Mouse (Mus musculus) midbrain, embryonic 11.5 days (tissue): ENCODE results near the gene Dpf1. TPM values are rescaled to one million over a fixed set of nuclear protein-coding genes. Genes with fewer than 3 reads are reported as not detected.

ENCODE experiments used
- ATAC-seq: fragments of 200-750 bp; cut with Nextera tagmentation; 2 replicates; pipeline ENCODE4 v1.8.0; 2017; ENCODE audit warnings: moderate TSS enrichment, moderate library complexity; ENCODE audit not compliant: low FRiP score
- DNase-seq: peaks from one replicate; pipeline ENCODE4 v3.0.0; 2015; ENCODE audit warnings: low spot score; ENCODE audit errors: missing footprints
- H3K27ac ChIP-seq: fragments of 300-500 bp; sonication (generic); 2 replicates; pipeline ENCODE4 v1.5.1; 2014; ENCODE audit warnings: low read depth, low read length
- H3K27me3 ChIP-seq: fragments of 300-500 bp; sonication (generic); 2 replicates; pipeline ENCODE4 v1.6.1; 2014; ENCODE audit warnings: mild to moderate bottlenecking, low read length, moderate library complexity, mixed read lengths; ENCODE audit not compliant: control insufficient read depth, insufficient read depth
- H3K36me3 ChIP-seq: fragments of 300-500 bp; sonication (generic); 2 replicates; pipeline ENCODE4 v1.6.1; 2014; ENCODE audit warnings: mild to moderate bottlenecking, low read length, moderate library complexity, mixed read lengths; ENCODE audit not compliant: control insufficient read depth, insufficient read depth
- H3K4me1 ChIP-seq: fragments of 300-500 bp; sonication (generic); 2 replicates; pipeline ENCODE4 v1.6.1; 2014; ENCODE audit warnings: low read length; ENCODE audit not compliant: control insufficient read depth, insufficient read depth
- H3K4me2 ChIP-seq: fragments of 300-500 bp; sonication (generic); 2 replicates; pipeline ENCODE4 v1.6.1; 2014; ENCODE audit warnings: mild to moderate bottlenecking, moderate library complexity
- H3K4me3 ChIP-seq: fragments of 300-500 bp; sonication (generic); 2 replicates; pipeline ENCODE4 v1.5.1; 2014; ENCODE audit warnings: low read depth, low read length
- H3K9ac ChIP-seq: fragments of 300-500 bp; sonication (generic); 2 replicates; pipeline ENCODE4 v1.6.1; 2014; ENCODE audit warnings: low read length
- H3K9me3 ChIP-seq: fragments of 300-500 bp; sonication (generic); 2 replicates; pipeline ENCODE4 v1.6.1; 2016; ENCODE audit warnings: low read length; ENCODE audit not compliant: control insufficient read depth
- WGBS: fragments of 180-500 bp; shearing (Covaris S2); extraction: QIAGEN DNeasy Blood & Tissue Kit; methylation state at CpG from one replicate; pipeline ENCODE4 v1.1.7; 2014; 5-methylcytosine and 5-hydroxymethylcytosine counted together
- polyA plus RNA-seq: library from polyadenylated mRNA; unstranded; fragments of >200 nt; fragmentation: Nextera tagmentation; extraction: Ambion mirVana; gene quantifications from 2 replicates; pipeline ENCODE4 v1.2.1, GENCODE M21; 2014

Dpf1 gene
- polyA plus RNA-seq, 1 experiment from 2014 or later: 62.9 TPM

DNA sequence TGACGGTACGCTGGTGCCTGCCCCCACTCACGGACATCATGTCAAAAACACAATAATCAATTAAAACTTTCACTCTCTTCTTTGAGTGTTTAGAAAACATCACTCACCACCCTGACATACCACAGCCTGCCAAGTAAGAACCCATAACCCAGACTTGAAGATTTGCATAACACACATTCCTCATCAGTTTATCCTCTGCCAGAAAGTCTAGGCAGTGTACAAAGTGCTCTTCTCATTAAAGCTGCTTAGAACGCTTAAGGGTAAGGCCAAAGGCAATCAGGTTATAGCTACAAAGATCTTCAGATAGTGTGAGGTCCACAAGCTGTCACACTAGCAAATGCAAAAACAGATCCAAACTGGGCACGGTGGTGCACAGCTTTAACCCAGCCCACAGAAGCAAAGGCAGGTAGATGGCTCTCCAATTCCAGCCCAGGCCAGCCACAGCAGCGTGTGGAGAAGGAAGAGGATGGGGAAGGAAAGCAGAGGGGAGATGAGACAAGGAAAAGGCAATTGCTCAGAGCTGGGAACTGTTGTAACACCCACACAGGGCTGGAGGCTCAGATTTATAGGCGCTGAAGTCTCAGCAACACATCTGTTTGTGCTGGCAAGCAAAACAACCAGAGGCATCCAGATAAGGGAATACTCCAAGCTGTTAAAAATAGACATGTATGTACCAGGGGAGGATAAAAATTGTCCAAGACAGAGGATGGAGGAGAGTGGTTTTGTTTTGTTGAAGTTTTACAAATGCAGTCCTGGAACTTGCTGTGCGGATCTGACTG lies 31.9 kb upstream of the Dpf1 start:
- no peak overlapping the region for H3K4me2 ChIP-seq
- 86% methylated on average over 8 of the region's 8 CpGs for WGBS
- H3K4me1 ChIP-seq: no peaks in the 10 kb centered on the region
- no peak overlapping the region for H3K27ac ChIP-seq
- H3K9ac ChIP-seq: no peak overlapping the region
- no peak for DNase-seq
- no peaks in the 10 kb centered on the region for H3K9me3 ChIP-seq
- H3K36me3 ChIP-seq: no peaks in the 10 kb centered on the region
- ATAC-seq: no peak
- no peaks in the 10 kb centered on the region for H3K27me3 ChIP-seq
- no peak overlapping the region for H3K4me3 ChIP-seq

GRCm38 (mm10) chr7:29276715-29277114 lies 27.0 kb upstream of the Dpf1 start:
- Histone ChIP-seq H3K27ac (no peak overlapping the region), H3K27me3 (peaks cover 15% of the 10 kb centered on the region), H3K9me3 (no peaks in the 10 kb centered on the region), H3K4me1 (peaks cover 10% of the 10 kb centered on the region), H3K4me3 (no peak overlapping the region), H3K36me3 (no peaks in the 10 kb centered on the region), H3K4me2 (no peak overlapping the region), H3K9ac (no peak overlapping the region)
- DNase-seq (peak; percentile 62), ATAC-seq (no peak)
- 86% methylated on average over 5 of the region's 5 CpGs for WGBS

DNA sequence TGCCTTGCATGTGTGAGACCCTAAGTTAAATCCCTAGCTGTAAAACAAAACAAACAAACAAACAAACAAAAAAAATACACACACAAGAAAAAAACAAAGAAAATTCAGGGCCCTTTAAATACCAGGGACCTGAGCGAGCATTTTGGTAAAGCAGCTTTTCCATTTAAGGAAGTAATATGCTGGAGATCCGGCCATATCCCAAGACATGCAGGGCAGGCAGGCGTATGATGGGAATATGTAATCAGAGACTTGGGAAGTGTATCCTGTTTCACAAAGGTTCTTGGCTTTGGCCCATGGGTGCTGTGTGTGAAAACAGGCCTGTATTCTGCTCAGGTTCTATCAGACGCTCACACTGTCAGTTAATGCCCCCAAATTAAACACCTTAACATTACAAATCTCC lies 26.2 kb upstream of the Dpf1 start:
- Histone ChIP-seq H3K4me2 (no peak overlapping the region), H3K4me3 (no peak overlapping the region), H3K4me1 (peaks cover 13% of the 10 kb centered on the region), H3K36me3 (no peaks in the 10 kb centered on the region), H3K9me3 (no peaks in the 10 kb centered on the region), H3K27me3 (peaks cover 23% of the 10 kb centered on the region), H3K9ac (no peak overlapping the region), H3K27ac (no peak overlapping the region)
- DNase-seq (peak; percentile 14), ATAC-seq (no peak)
- WGBS: 88% methylated on average over 4 of the region's 4 CpGs

GRCm38 (mm10) chr7:29279261-29279660 lies 24.5 kb upstream of the Dpf1 start:
- H3K27me3 ChIP-seq: peaks cover 27% of the 10 kb centered on the region
- DNase-seq (peak; percentile 54), ATAC-seq (no peak)
- H3K9me3 ChIP-seq: no peaks in the 10 kb centered on the region
- H3K4me2 ChIP-seq: no peak overlapping the region
- no peak overlapping the region for H3K27ac ChIP-seq
- H3K9ac ChIP-seq: no peak overlapping the region
- H3K4me3 ChIP-seq: no peak overlapping the region
- H3K36me3 ChIP-seq: no peaks in the 10 kb centered on the region
- H3K4me1 ChIP-seq: peaks cover 13% of the 10 kb centered on the region

DNA sequence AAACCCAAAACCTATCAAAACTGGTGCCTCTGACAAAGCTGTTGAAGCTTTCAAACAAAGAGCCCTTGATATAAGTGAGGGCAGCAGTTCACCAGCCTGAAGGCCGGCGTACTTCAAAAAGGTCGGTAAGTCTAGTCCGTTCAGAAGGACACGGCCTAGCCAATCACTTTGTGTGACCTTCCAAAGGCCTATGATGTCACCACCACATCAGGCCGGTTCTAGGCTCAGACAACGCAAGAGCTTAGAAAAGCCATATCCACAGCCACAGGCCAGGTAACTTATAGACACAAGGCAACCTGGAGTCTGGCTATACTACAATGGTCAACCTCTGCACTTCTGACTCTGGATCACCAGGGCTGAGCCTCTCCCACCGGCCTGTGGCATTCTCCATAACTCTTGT lies 23.8 kb upstream of the Dpf1 start:
- Histone ChIP-seq H3K27ac (no peak overlapping the region), H3K9me3 (no peaks in the 10 kb centered on the region), H3K4me3 (no peak overlapping the region), H3K4me1 (peaks cover 13% of the 10 kb centered on the region), H3K9ac (no peak overlapping the region), H3K27me3 (peaks cover 27% of the 10 kb centered on the region), H3K4me2 (no peak overlapping the region), H3K36me3 (no peaks in the 10 kb centered on the region)
- ATAC-seq (no peak), DNase-seq (peak; percentile 57)
- 93% methylated on average over 8 of the region's 8 CpGs for WGBS

- ATAC-seq: no peak
- H3K36me3 ChIP-seq: no peaks in the 10 kb centered on the region
- peaks cover 27% of the 10 kb centered on the region for H3K27me3 ChIP-seq
- H3K9me3 ChIP-seq: no peaks in the 10 kb centered on the region
- H3K4me2 ChIP-seq: peak overlapping the region; percentile 96
- peak; percentile 85 for DNase-seq
- no peak overlapping the region for H3K27ac ChIP-seq
- H3K4me1 ChIP-seq: peaks cover 13% of the 10 kb centered on the region
- peak overlapping the region; percentile 50 for H3K9ac ChIP-seq
- WGBS: 12% methylated on average over 13 of the region's 13 CpGs
- H3K4me3 ChIP-seq: peak overlapping the region; percentile 38
Observed at GRCm38 (mm10) chr7:29280801-29281200, 22.9 kb upstream of the Dpf1 start.

DNA sequence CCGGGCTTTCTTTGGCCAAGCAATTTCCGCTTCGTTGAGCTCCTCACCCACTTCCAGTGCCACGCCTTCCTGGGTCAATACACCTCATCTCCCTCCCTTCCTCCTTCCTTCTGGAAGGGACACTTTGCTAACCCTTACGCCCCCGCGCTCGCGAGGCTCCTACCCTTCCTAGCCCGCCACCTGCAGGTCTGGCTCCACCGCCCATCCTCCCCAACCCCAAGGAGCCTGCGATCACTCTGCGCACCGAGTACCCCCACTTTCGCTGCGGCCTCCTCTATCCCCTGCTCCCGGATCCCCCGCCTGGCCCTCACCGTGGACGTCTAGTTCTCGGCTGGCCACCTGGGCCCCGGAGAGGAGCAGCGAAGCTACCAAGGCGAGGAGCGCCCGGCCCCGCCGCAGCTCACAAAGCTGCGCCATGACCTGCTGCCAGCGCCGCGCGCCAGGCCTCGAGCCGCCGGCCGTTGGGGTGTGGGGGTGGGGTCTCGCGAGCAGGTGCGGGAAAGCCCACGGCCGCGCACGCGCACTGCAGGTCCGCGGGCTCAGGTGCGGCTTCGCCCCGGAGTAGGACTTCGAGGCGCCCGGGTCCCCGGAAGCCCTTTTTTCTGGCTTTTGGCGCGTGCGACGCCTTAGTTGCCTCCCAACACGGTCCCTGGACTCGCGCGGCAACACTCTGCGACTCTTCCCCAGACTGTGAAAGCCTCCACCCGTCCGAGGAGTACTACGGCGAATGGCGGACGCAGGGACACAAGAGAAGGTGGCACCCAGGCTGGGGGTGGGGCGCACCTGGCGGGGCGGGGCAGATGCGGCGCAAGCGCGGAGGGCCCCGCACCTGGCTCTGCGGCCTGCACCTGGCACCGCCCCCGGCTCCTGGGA lies 22.3 kb upstream of the Dpf1 start, which contains the start of gene Spint2:
TSS of gene Spint2 (minus strand) at position 712 of the 873 bp plus-strand sequence.
- DNase-seq (peak; percentile 93), ATAC-seq (peak; percentile 42)
- H3K36me3 ChIP-seq: no peaks in the 10 kb centered on the region
- WGBS: under 1% methylated on average over 80 of the region's 80 CpGs
- H3K4me2 ChIP-seq: peak within 1 kb of the TSS; percentile 96
- peaks cover 27% of the 10 kb centered on the region for H3K27me3 ChIP-seq
- H3K4me1 ChIP-seq: peaks cover 13% of the 10 kb centered on the region
- H3K27ac ChIP-seq: no peak within 1 kb of the TSS
- peak within 1 kb of the TSS; percentile 38 for H3K4me3 ChIP-seq
- H3K9me3 ChIP-seq: no peaks in the 10 kb centered on the region
- H3K9ac ChIP-seq: peak within 1 kb of the TSS; percentile 50

GRCm38 (mm10) chr7:29282074-29282554 lies 21.6 kb upstream of the Dpf1 start:
- ATAC-seq (peak; percentile 11; the same call in 1 of the 2 replicates), DNase-seq (peak; percentile 91)
- Histone ChIP-seq H3K4me1 (peaks cover 13% of the 10 kb centered on the region), H3K9me3 (no peaks in the 10 kb centered on the region), H3K4me3 (peak overlapping the region; percentile 38), H3K4me2 (peak overlapping the region; percentile 96), H3K27ac (no peak overlapping the region), H3K36me3 (no peaks in the 10 kb centered on the region), H3K9ac (peak overlapping the region; percentile 50), H3K27me3 (peaks cover 27% of the 10 kb centered on the region)
- 13% methylated on average over 21 of the region's 21 CpGs for WGBS

DNA sequence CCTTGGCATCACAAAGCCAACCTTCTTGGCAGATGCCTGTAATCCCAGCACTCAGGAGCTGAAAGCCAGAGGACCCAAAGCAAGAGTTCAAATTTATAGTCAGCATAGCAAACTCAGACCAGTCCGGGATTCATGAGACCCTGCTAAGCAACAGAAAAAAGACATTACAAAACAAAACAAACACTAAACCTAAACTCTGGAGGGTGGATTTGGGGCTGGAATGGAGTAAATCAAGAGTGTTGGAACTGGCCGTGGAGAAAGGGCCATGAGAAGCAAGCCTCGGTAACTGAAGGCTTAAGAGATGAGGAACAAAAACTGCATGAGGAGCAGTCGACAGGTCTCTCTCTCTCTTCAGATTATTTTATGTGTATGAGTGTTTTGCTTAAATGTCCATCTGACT lies 19.9 kb upstream of the Dpf1 start:
- Histone ChIP-seq H3K27me3 (peaks cover 27% of the 10 kb centered on the region), H3K4me2 (no peak overlapping the region), H3K27ac (no peak overlapping the region), H3K4me3 (no peak overlapping the region), H3K9me3 (no peaks in the 10 kb centered on the region), H3K4me1 (peaks cover 13% of the 10 kb centered on the region), H3K9ac (no peak overlapping the region), H3K36me3 (no peaks in the 10 kb centered on the region)
- WGBS: 91% methylated on average over 4 of the region's 4 CpGs
- DNase-seq: peak; percentile 74
- ATAC-seq: no peak
